Mouse (Mus musculus): ENCODE data around the gene Wdhd1.

Gene Wdhd1

GRCm38 (mm10) chr14:47237286-47237685, 39.4 kb downstream of the Wdhd1 start:
- CTCF ChIA-PET: interaction anchor here in 1 of 4 experiments (0.7 kb wide), 1 partner anchor 151 kb away, joined by 3 read pairs; no protein-coding TSS in a partner anchor
- POLR2A ChIA-PET: interaction anchor here in 2 of 4 experiments (0.5 to 1.2 kb wide), 4 partner anchors 9 to 61 kb away, joined by 3 read pairs; partner anchors contain the start of gene Mapk1ip1l (in 1 of the 2)

GRCm38 (mm10) chr14:47236491-47236890, 40.2 kb downstream of the Wdhd1 start:
- CTCF ChIA-PET: interaction anchor here in 1 of 4 experiments (0.6 kb wide), 1 partner anchor 149 kb away, joined by 3 read pairs; no protein-coding TSS in a partner anchor

GRCm38 (mm10) chr14:47234526-47235250, 42.0 kb downstream of the Wdhd1 start:
- ChIA-PET POLR2A (no interaction called here), CTCF (interaction anchor here in 1 of 4 experiments (1.2 kb wide), 1 partner anchor 9 kb away, joined by 4 read pairs; no protein-coding TSS in a partner anchor)

More at GRCm38 (mm10) chr14:47236491-47236890, 40.2 kb downstream of the Wdhd1 start:
- POLR2A ChIA-PET: no interaction called here

GRCm38 (mm10) chr14:47234032-47234431, 42.6 kb downstream of the Wdhd1 start:
- CTCF ChIA-PET: no interaction called here
- POLR2A ChIA-PET: no interaction called here

- CTCF ChIA-PET: no interaction called here
- POLR2A ChIA-PET: no interaction called here
These were observed 43.1 kb downstream of the Wdhd1 start for GRCm38 (mm10) chr14:47233602-47234001.

GRCm38 (mm10) chr14:47229796-47230376, 46.8 kb downstream of the Wdhd1 start:
- ChIA-PET CTCF (interaction anchor here in 2 of 4 experiments (1.2 to 1.8 kb wide), 2 partner anchors 143 kb away, joined by 3 to 9 read pairs; no protein-coding TSS in a partner anchor), POLR2A (interaction anchor here in 1 of 4 experiments (0.6 kb wide), 1 partner anchor 1101 kb away, joined by 3 read pairs; no protein-coding TSS in a partner anchor)

- POLR2A ChIA-PET: no interaction called here
- CTCF ChIA-PET: interaction anchor here in 3 of 4 experiments (0.6 to 2.2 kb wide), 4 partner anchors 9 to 1221 kb away, joined by 3 to 17 read pairs (median 5); no protein-coding TSS in a partner anchor
These were observed 50.7 kb downstream of the Wdhd1 start for GRCm38 (mm10) chr14:47225931-47226330.

- POLR2A ChIA-PET: interaction anchor here in 2 of 4 experiments (0.6 to 1.1 kb wide), 8 partner anchors 10 to 1588 kb away, joined by 3 to 5 read pairs (median 3); no protein-coding TSS in a partner anchor
- CTCF ChIA-PET: interaction anchor here in 3 of 4 experiments (0.6 to 2.2 kb wide), 16 partner anchors 10 to 1222 kb away, joined by 3 to 17 read pairs (median 4); no protein-coding TSS in a partner anchor
These were observed 52.0 kb downstream of the Wdhd1 start for GRCm38 (mm10) chr14:47224476-47225325.

- CTCF ChIA-PET: interaction anchor here in 1 of 4 experiments (1.0 to 1.1 kb wide), 2 partner anchors 29 to 136 kb away, joined by 3 to 6 read pairs; no protein-coding TSS in a partner anchor
- POLR2A ChIA-PET: interaction anchor here in 1 of 4 experiments (0.5 to 1.0 kb wide), 5 partner anchors 15 to 126 kb away, joined by 3 read pairs; no protein-coding TSS in a partner anchor
These were observed 53.8 kb downstream of the Wdhd1 start for GRCm38 (mm10) chr14:47222631-47223450.

GRCm38 (mm10) chr14:47221567-47221966, 55.1 kb downstream of the Wdhd1 start:
- ChIA-PET POLR2A (interaction anchor here in 1 of 4 experiments (1.0 kb wide), 1 partner anchor 599 kb away, joined by 3 read pairs; no protein-coding TSS in a partner anchor), CTCF (interaction anchor here in 3 of 4 experiments (0.6 to 0.8 kb wide), 3 partner anchors 77 to 138 kb away, joined by 3 to 8 read pairs (median 4); partner anchors contain the start of gene Mapk1ip1l (in 1 of the 3))

- ChIA-PET CTCF (interaction anchor here in 1 of 4 experiments (0.5 kb wide), 1 partner anchor 305 kb away, joined by 3 read pairs; no protein-coding TSS in a partner anchor), POLR2A (interaction anchor here in 2 of 4 experiments (0.6 to 1.1 kb wide), 3 partner anchors 14 to 275 kb away, joined by 3 read pairs; no protein-coding TSS in a partner anchor)
These were observed 56.2 kb downstream of the Wdhd1 start for GRCm38 (mm10) chr14:47220231-47221025.

GRCm38 (mm10) chr14:47218766-47219606, 57.7 kb downstream of the Wdhd1 start:
- ChIA-PET POLR2A (interaction anchor here in 1 of 4 experiments (0.6 kb wide), 1 partner anchor 79 kb away, joined by 4 read pairs; the partner anchor contains the start of gene Mapk1ip1l), CTCF (interaction anchor here in 1 of 4 experiments (0.5 kb wide), 1 partner anchor 315 kb away, joined by 6 read pairs; no protein-coding TSS in a partner anchor)

- CTCF ChIA-PET: no interaction called here
- POLR2A ChIA-PET: no interaction called here
These were observed 60.1 kb downstream of the Wdhd1 start for GRCm38 (mm10) chr14:47216541-47216940.

GRCm38 (mm10) chr14:47214367-47214766, 62.3 kb downstream of the Wdhd1 start:
- CTCF ChIA-PET: interaction anchor here (0.6 to 1.9 kb wide), 11 partner anchors 10 to 550 kb away, joined by 3 to 15 read pairs (median 4); no protein-coding TSS in a partner anchor
- POLR2A ChIA-PET: interaction anchor here in 1 of 4 experiments (0.6 to 1.4 kb wide), 5 partner anchors 10 to 1917 kb away, joined by 3 to 7 read pairs (median 4); no protein-coding TSS in a partner anchor

- CTCF ChIA-PET: interaction anchor here in 2 of 4 experiments (0.6 to 1.7 kb wide), 2 partner anchors 11 to 296 kb away, joined by 3 to 5 read pairs; no protein-coding TSS in a partner anchor
These were observed 63.4 kb downstream of the Wdhd1 start for GRCm38 (mm10) chr14:47213305-47213704.

More at GRCm38 (mm10) chr14:47213305-47213704, 63.4 kb downstream of the Wdhd1 start:
- POLR2A ChIA-PET: interaction anchor here in 1 of 4 experiments (0.7 to 1.2 kb wide), 3 partner anchors 11 to 23 kb away, joined by 3 to 4 read pairs (median 3); no protein-coding TSS in a partner anchor
